Mouse (Mus musculus): Measurements from ENCODE around the gene Nipal1. TPM values are rescaled to one million over a fixed set of nuclear protein-coding genes. Genes with fewer than 3 reads are reported as not detected.

Nipal1 gene
- total and polyA plus RNA-seq, 3 experiments: 0.05 TPM; not detected in 2

GRCm38 (mm10) chr5:72658375-72658774, 10.8 kb downstream of the Nipal1 start:
- DNase-seq (ENCODE audit: low spot score) (no peak), ATAC-seq (ENCODE audit: extremely low read depth, insufficient number of reproducible peaks, low FRiP score, poor library complexity, severe bottlenecking) (no peak)
- peaks cover 20% of the 10 kb centered on the region for H3K4me1 ChIP-seq (ENCODE audit: insufficient read depth, low read depth, low read length)
- H3K36me3 ChIP-seq (replicated peaks): no peaks in the 10 kb centered on the region
- no peak for TF ChIP-seq POLR2AphosphoS5 (IDR thresholded peaks at IDR 0.05; ENCODE audit: insufficient replicate concordance, low read depth, low read length)
- no peak for TF ChIP-seq GATA1 (IDR thresholded peaks at IDR 0.05; ENCODE audit: borderline replicate concordance, low read length)
- no peak for TF ChIP-seq GATA2 (IDR thresholded peaks at IDR 0.05; ENCODE audit: borderline replicate concordance, low read depth, low read length)
- no peak overlapping the region for H3K4me3 ChIP-seq (ENCODE audit: low read depth, low read length)
- H3K27me3 ChIP-seq (ENCODE audit: insufficient read depth, low read length): peaks cover 28% of the 10 kb centered on the region
- H3K9me3 ChIP-seq (replicated peaks): no peaks in the 10 kb centered on the region

- Histone ChIP-seq H3K4me1 (ENCODE audit: insufficient read depth, low read depth, low read length) (peaks cover 20% of the 10 kb centered on the region), H3K36me3 (replicated peaks) (no peaks in the 10 kb centered on the region), H3K27me3 (ENCODE audit: insufficient read depth, low read length) (peaks cover 20% of the 10 kb centered on the region), H3K4me3 (ENCODE audit: low read depth, low read length) (no peak overlapping the region; the same call in 1 of the 2 replicates), H3K9me3 (replicated peaks) (no peaks in the 10 kb centered on the region)
- TF ChIP-seq GATA2 (IDR thresholded peaks at IDR 0.05; ENCODE audit: borderline replicate concordance, low read depth, low read length): no peak
- no peak for TF ChIP-seq TAL1 (conservative IDR thresholded peaks at IDR 0.05; ENCODE audit: low read depth, low read length)
- TF ChIP-seq GATA1 (IDR thresholded peaks at IDR 0.05; ENCODE audit: borderline replicate concordance, low read length): no peak
- TF ChIP-seq POLR2AphosphoS5 (IDR thresholded peaks at IDR 0.05; ENCODE audit: insufficient replicate concordance, low read depth, low read length): no peak
- no peak for TF ChIP-seq CTCF (IDR thresholded peaks at IDR 0.05; ENCODE audit: low read depth, low read length)
- DNase-seq (ENCODE audit: low spot score) (peak; percentile 2), ATAC-seq (ENCODE audit: extremely low read depth, insufficient number of reproducible peaks, low FRiP score, poor library complexity, severe bottlenecking) (peak; percentile 40; the same call in 1 of the 2 replicates)
These were observed 13.6 kb downstream of the Nipal1 start for GRCm38 (mm10) chr5:72661051-72661781.

GRCm38 (mm10) chr5:72664126-72664525, 16.5 kb downstream of the Nipal1 start:
- DNase-seq (ENCODE audit: low spot score) (no peak), ATAC-seq (ENCODE audit: extremely low read depth, insufficient number of reproducible peaks, low FRiP score, poor library complexity, severe bottlenecking) (no peak)
- Histone ChIP-seq H3K9me3 (replicated peaks) (no peaks in the 10 kb centered on the region), H3K36me3 (replicated peaks) (no peaks in the 10 kb centered on the region), H3K4me1 (ENCODE audit: insufficient read depth, low read depth, low read length) (peaks cover 20% of the 10 kb centered on the region), H3K4me3 (ENCODE audit: low read depth, low read length) (no peak overlapping the region), H3K27me3 (ENCODE audit: insufficient read depth, low read length) (peaks cover 12% of the 10 kb centered on the region)
- TF ChIP-seq GATA2 (IDR thresholded peaks at IDR 0.05; ENCODE audit: borderline replicate concordance, low read depth, low read length) (no peak), TAL1 (conservative IDR thresholded peaks at IDR 0.05; ENCODE audit: low read depth, low read length) (no peak), POLR2AphosphoS5 (IDR thresholded peaks at IDR 0.05; ENCODE audit: insufficient replicate concordance, low read depth, low read length) (no peak), CTCF (IDR thresholded peaks at IDR 0.05; ENCODE audit: low read depth, low read length) (no peak), GATA1 (IDR thresholded peaks at IDR 0.05; ENCODE audit: borderline replicate concordance, low read length) (no peak)

GRCm38 (mm10) chr5:72664854-72665253, 17.3 kb downstream of the Nipal1 start:
- Histone ChIP-seq H3K27me3 (ENCODE audit: insufficient read depth, low read length) (peaks cover 12% of the 10 kb centered on the region), H3K4me3 (ENCODE audit: low read depth, low read length) (no peak overlapping the region), H3K4me1 (ENCODE audit: insufficient read depth, low read depth, low read length) (peaks cover 19% of the 10 kb centered on the region), H3K36me3 (replicated peaks) (no peaks in the 10 kb centered on the region), H3K9me3 (replicated peaks) (no peaks in the 10 kb centered on the region)
- DNase-seq (ENCODE audit: low spot score) (no peak), ATAC-seq (ENCODE audit: extremely low read depth, insufficient number of reproducible peaks, low FRiP score, poor library complexity, severe bottlenecking) (no peak)
- TF ChIP-seq CTCF (IDR thresholded peaks at IDR 0.05; ENCODE audit: low read depth, low read length) (no peak), GATA1 (IDR thresholded peaks at IDR 0.05; ENCODE audit: borderline replicate concordance, low read length) (no peak), POLR2AphosphoS5 (IDR thresholded peaks at IDR 0.05; ENCODE audit: insufficient replicate concordance, low read depth, low read length) (no peak), TAL1 (conservative IDR thresholded peaks at IDR 0.05; ENCODE audit: low read depth, low read length) (no peak), GATA2 (IDR thresholded peaks at IDR 0.05; ENCODE audit: borderline replicate concordance, low read depth, low read length) (no peak)

- H3K9me3 ChIP-seq (replicated peaks): no peaks in the 10 kb centered on the region
- H3K27me3 ChIP-seq (ENCODE audit: insufficient read depth, low read length): peaks cover 12% of the 10 kb centered on the region
- ATAC-seq (ENCODE audit: extremely low read depth, insufficient number of reproducible peaks, low FRiP score, poor library complexity, severe bottlenecking) (no peak), DNase-seq (ENCODE audit: low spot score) (peak; percentile 11)
- peaks cover 15% of the 10 kb centered on the region for H3K4me1 ChIP-seq (ENCODE audit: insufficient read depth, low read depth, low read length)
- H3K36me3 ChIP-seq (replicated peaks): no peaks in the 10 kb centered on the region
- H3K4me3 ChIP-seq (ENCODE audit: low read depth, low read length): no peak overlapping the region
- TF ChIP-seq CTCF (IDR thresholded peaks at IDR 0.05; ENCODE audit: low read depth, low read length): peak; percentile 88; the same call in 1 of the 2 replicates
- no peak for TF ChIP-seq TAL1 (conservative IDR thresholded peaks at IDR 0.05; ENCODE audit: low read depth, low read length)
- no peak for TF ChIP-seq POLR2AphosphoS5 (IDR thresholded peaks at IDR 0.05; ENCODE audit: insufficient replicate concordance, low read depth, low read length)
- TF ChIP-seq GATA2 (IDR thresholded peaks at IDR 0.05; ENCODE audit: borderline replicate concordance, low read depth, low read length): no peak
These were observed 17.7 kb downstream of the Nipal1 start for GRCm38 (mm10) chr5:72665281-72665680.

- ATAC-seq (ENCODE audit: extremely low read depth, insufficient number of reproducible peaks, low FRiP score, poor library complexity, severe bottlenecking) (no peak), DNase-seq (ENCODE audit: low spot score) (no peak)
- H3K27me3 ChIP-seq (ENCODE audit: insufficient read depth, low read length): peaks cover 13% of the 10 kb centered on the region
- H3K36me3 ChIP-seq (replicated peaks): no peaks in the 10 kb centered on the region
- H3K4me3 ChIP-seq (ENCODE audit: low read depth, low read length): no peak overlapping the region
- no peak for TF ChIP-seq POLR2AphosphoS5 (IDR thresholded peaks at IDR 0.05; ENCODE audit: insufficient replicate concordance, low read depth, low read length)
- TF ChIP-seq CTCF (IDR thresholded peaks at IDR 0.05; ENCODE audit: low read depth, low read length): no peak
- no peak for TF ChIP-seq TAL1 (conservative IDR thresholded peaks at IDR 0.05; ENCODE audit: low read depth, low read length)
- no peak for TF ChIP-seq GATA1 (IDR thresholded peaks at IDR 0.05; ENCODE audit: borderline replicate concordance, low read length)
- TF ChIP-seq GATA2 (IDR thresholded peaks at IDR 0.05; ENCODE audit: borderline replicate concordance, low read depth, low read length): no peak
- H3K9me3 ChIP-seq (replicated peaks): no peaks in the 10 kb centered on the region
- peaks cover 3% of the 10 kb centered on the region for H3K4me1 ChIP-seq (ENCODE audit: insufficient read depth, low read depth, low read length)
These were observed 18.8 kb downstream of the Nipal1 start for GRCm38 (mm10) chr5:72666428-72666827.

Data from G1E (cell line).